Mouse (Mus musculus) 416B (cell line): ENCODE data around the gene Theg.

Source experiments
- DNase-seq: peaks from one replicate; pipeline ENCODE4 v3.0.0; 2011; ENCODE audit warnings: low read depth

The Theg gene

GRCm38 (mm10) chr10:79555238-79555724 lies 31.9 kb downstream of the Theg start:
- no peak for DNase-seq

GRCm38 (mm10) chr10:79554330-79555237 lies 32.5 kb downstream of the Theg start, which contains the start of gene Mier2:
Mier2 (minus strand) TSS chr10:79555199.
- no peak for DNase-seq

- DNase-seq: no peak
Observed at GRCm38 (mm10) chr10:79553691-79554090, 33.4 kb downstream of the Theg start.

- no peak for DNase-seq
Observed at GRCm38 (mm10) chr10:79553176-79553575, 34.0 kb downstream of the Theg start.

- DNase-seq: no peak
Observed at GRCm38 (mm10) chr10:79552531-79552930, 34.6 kb downstream of the Theg start.

GRCm38 (mm10) chr10:79550366-79550765 lies 36.8 kb downstream of the Theg start:
- no peak for DNase-seq

GRCm38 (mm10) chr10:79548971-79549723 lies 38.0 kb downstream of the Theg start:
- DNase-seq: no peak

GRCm38 (mm10) chr10:79548546-79548945 lies 38.6 kb downstream of the Theg start:
- DNase-seq: no peak

GRCm38 (mm10) chr10:79547148-79547675 lies 39.9 kb downstream of the Theg start:
- no peak for DNase-seq

- DNase-seq: no peak
Observed at GRCm38 (mm10) chr10:79546483-79546882, 40.6 kb downstream of the Theg start.

- DNase-seq: no peak
Observed at GRCm38 (mm10) chr10:79545891-79546290, 41.2 kb downstream of the Theg start.

- no peak for DNase-seq
Observed at GRCm38 (mm10) chr10:79544631-79545030, 42.5 kb downstream of the Theg start.

GRCm38 (mm10) chr10:79543884-79544597 lies 43.1 kb downstream of the Theg start:
- DNase-seq: no peak

GRCm38 (mm10) chr10:79542171-79542570 lies 45.0 kb downstream of the Theg start:
- no peak for DNase-seq

GRCm38 (mm10) chr10:79541522-79541921 lies 45.6 kb downstream of the Theg start:
- DNase-seq: no peak

GRCm38 (mm10) chr10:79540746-79541145 lies 46.4 kb downstream of the Theg start:
- DNase-seq: no peak

GRCm38 (mm10) chr10:79539701-79540495 lies 47.2 kb downstream of the Theg start:
- no peak for DNase-seq

GRCm38 (mm10) chr10:79538873-79539272 lies 48.3 kb downstream of the Theg start:
- DNase-seq: peak; percentile 48

- no peak for DNase-seq
Observed at GRCm38 (mm10) chr10:79538323-79538722, 48.8 kb downstream of the Theg start.

GRCm38 (mm10) chr10:79537781-79538180 lies 49.4 kb downstream of the Theg start:
- DNase-seq: no peak

GRCm38 (mm10) chr10:79537271-79537670 lies 49.9 kb downstream of the Theg start:
- DNase-seq: no peak
